Mouse (Mus musculus) brain, embryonic 14.5 days (tissue): Measurements from ENCODE around the gene Osbpl3.

Experiments used
- CTCF ChIP-seq: fragments of 200-500 bp; IDR thresholded peaks from 2 replicates; pipeline ENCODE4 v1.5.1; 2012; ENCODE audit warnings: inconsistent platforms, mild to moderate bottlenecking, moderate library complexity, borderline replicate concordance; ENCODE audit not compliant: insufficient read depth, insufficient read length; ENCODE audit errors: extremely low read depth
- POLR2A ChIP-seq: fragments of 200-500 bp; IDR thresholded peaks from 2 replicates; pipeline ENCODE4 v1.6.1; 2012; ENCODE audit warnings: mild to moderate bottlenecking, inconsistent platforms, borderline replicate concordance; ENCODE audit not compliant: poor library complexity, insufficient read depth, insufficient read length, severe bottlenecking; ENCODE audit errors: extremely low read depth

DNA sequence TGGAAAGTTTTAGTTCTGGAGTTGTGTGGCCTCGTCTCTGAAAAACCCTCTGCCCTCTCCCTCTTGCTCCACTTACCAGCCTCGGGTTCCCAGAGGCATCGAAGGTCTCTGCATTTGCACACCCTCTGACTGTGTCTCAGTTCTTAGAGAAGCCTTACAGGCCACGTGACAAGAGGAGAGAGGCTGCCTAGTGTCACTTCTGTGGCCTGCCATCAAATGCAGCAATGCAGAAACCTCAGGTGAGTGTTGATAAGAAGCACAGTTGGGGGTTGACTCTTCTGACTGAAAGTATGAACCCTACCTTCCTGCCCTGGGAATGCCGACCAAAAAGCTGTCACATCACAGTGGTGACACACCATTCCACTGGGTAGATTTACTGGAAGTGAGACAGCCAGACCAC is 68.4 kb downstream of the Osbpl3 start:
- TF ChIP-seq CTCF (no peak), POLR2A (no peak)
